ENCODE assay signal across 8 mouse cellular contexts in genomic region chr11:68967337-68968282, GRCm38 (mm10). TPM values are rescaled to one million over a fixed set of nuclear protein-coding genes. Genes with fewer than 3 reads are reported as not detected.
A peak's percentile ranks its signal among the peaks of the same experiment; 100 is the strongest.
DNase-seq lines count a peak whose midpoint lies in the region; ATAC-seq and TF ChIP-seq lines count a peak whose summit lies in the region.

Gene Slc25a35 (plus strand): TSS chr11:68968131.

- peaks cover 0 to 19% of the 10 kb centered on the region in 2 experiments; a peak in 3 of 4 replicates for H3K4me1 ChIP-seq in MEL (ENCODE audit: control insufficient read depth in 1 of 2, insufficient read depth in 2 of 2, low read length in 2 of 2)
- H3K4me1 ChIP-seq in cerebellum, adult 2 months (ENCODE audit: control insufficient read depth, insufficient read depth, low read length), result peaks cover 13% of the 10 kb centered on the region
- H3K4me1 ChIP-seq in forebrain, postnatal 0 days (ENCODE audit: insufficient read depth), result no peaks in the 10 kb centered on the region; the same call in 1 of the 2 replicates
- H3K4me1 ChIP-seq in lung, embryonic 15.5 days, result peaks cover 34% of the 10 kb centered on the region

- peak within 1 kb of the TSS; percentile 60 for H3K9ac ChIP-seq in MEL (ENCODE audit: control insufficient read depth, low read depth, low read length, poor library complexity, severe bottlenecking)
- peak within 1 kb of the TSS; percentile 64 for H3K9ac ChIP-seq in forebrain, postnatal 0 days
- H3K9ac ChIP-seq in lung, embryonic 15.5 days, result peak within 1 kb of the TSS; percentile 52

- H3K4me3 ChIP-seq in MEL (ENCODE audit: control insufficient read depth in 1 of 2, insufficient read depth in 1 of 2, low read depth in 2 of 2, low read length in 2 of 2), result peak within 1 kb of the TSS; percentile 78 to 82
- peak within 1 kb of the TSS; percentile 75 for H3K4me3 ChIP-seq in cerebellum, adult 2 months (replicated peaks; ENCODE audit: insufficient read depth, low read depth, low read length)
- H3K4me3 ChIP-seq in forebrain, postnatal 0 days (ENCODE audit: low read depth, low read length), result peak within 1 kb of the TSS; percentile 67
- H3K4me3 ChIP-seq in lung, embryonic 15.5 days, result peak within 1 kb of the TSS; percentile 61

- no peak for TF ChIP-seq RAD21 in MEL (IDR thresholded peaks at IDR 0.05; ENCODE audit: low read depth, low read length)

- H3K4me2 ChIP-seq in forebrain, postnatal 0 days (ENCODE audit: low read depth), result peak within 1 kb of the TSS; percentile 92
- peak within 1 kb of the TSS; percentile 90 for H3K4me2 ChIP-seq in lung, embryonic 15.5 days

- peak in 1 of 2 experiments; percentile 41; a peak in 2 of 4 replicates for TF ChIP-seq EP300 in MEL (IDR thresholded peaks at IDR 0.05; ENCODE audit: low read depth in 1 of 2, low read length in 2 of 2)

- H3K27ac ChIP-seq in MEL (ENCODE audit: control insufficient read depth, low read depth, low read length), result peak within 1 kb of the TSS; percentile 22
- H3K27ac ChIP-seq in cerebellum, adult 2 months (ENCODE audit: insufficient read depth, low read length), result peak within 1 kb of the TSS; percentile 79
- no peak within 1 kb of the TSS for H3K27ac ChIP-seq in forebrain, postnatal 0 days (ENCODE audit: low read depth, low read length)
- H3K27ac ChIP-seq in lung, embryonic 15.5 days, result peak within 1 kb of the TSS; percentile 58

- peak; percentile 99 for ATAC-seq in forebrain, postnatal 0 days
- ATAC-seq in lung, embryonic 15.5 days (ENCODE audit: borderline replicate concordance, extremely low read depth, low FRiP score, low TSS enrichment), result peak; percentile 96

- no peaks in the 10 kb centered on the region; the same call in 1 of the 2 replicates for H3K79me2 ChIP-seq in MEL (ENCODE audit: control insufficient read depth, insufficient read depth, low read length, poor library complexity)

- TF ChIP-seq POLR2A in MEL (IDR thresholded peaks at IDR 0.05; ENCODE audit: control insufficient read depth in 1 of 2, insufficient read depth in 1 of 2, low read depth in 1 of 2, low read length in 2 of 2, poor library complexity in 1 of 2), result peak in 1 of 2 experiments; percentile 75; a peak in 2 of 4 replicates
- peak; percentile 50; the same call in 1 of the 2 replicates for TF ChIP-seq POLR2A in cerebellum, adult 2 months (IDR thresholded peaks at IDR 0.05; ENCODE audit: borderline replicate concordance, insufficient read depth, low read length)

- no peaks in the 10 kb centered on the region; a peak in 2 of 4 replicates for H3K36me3 ChIP-seq in MEL (ENCODE audit: control insufficient read depth in 1 of 2, insufficient read depth in 2 of 2, low read length in 2 of 2)
- no peaks in the 10 kb centered on the region for H3K36me3 ChIP-seq in forebrain, postnatal 0 days (ENCODE audit: insufficient read depth)
- H3K36me3 ChIP-seq in lung, embryonic 15.5 days, result no peaks in the 10 kb centered on the region

- peak; percentile 97 for DNase-seq in MEL (ENCODE audit: low read depth, low spot score)
- peak; percentile 95 to 96 for DNase-seq in cerebellum, adult 2 months
- DNase-seq in forebrain, postnatal 0 days, result peak; percentile 92
- DNase-seq in heart, postnatal 4 days, result peak; percentile 90
- peak; percentile 85 to 89 for DNase-seq in layer of hippocampus, adult 8-10 months (ENCODE audit: low spot score in 2 of 2)
- peak; percentile 90 for DNase-seq in ovary, adult 18-20 months (ENCODE audit: low spot score)
- peak; percentile 91 for DNase-seq in thymus, postnatal 0 days (ENCODE audit: low spot score)

- no peaks in the 10 kb centered on the region for H3K27me3 ChIP-seq in MEL (ENCODE audit: control insufficient read depth in 1 of 2, insufficient read depth in 2 of 2, low read length in 2 of 2)
- no peaks in the 10 kb centered on the region for H3K27me3 ChIP-seq in cerebellum, adult 2 months (ENCODE audit: control insufficient read depth, insufficient read depth, low read length)
- no peaks in the 10 kb centered on the region for H3K27me3 ChIP-seq in forebrain, postnatal 0 days (ENCODE audit: insufficient read depth, low read length)
- no peaks in the 10 kb centered on the region for H3K27me3 ChIP-seq in lung, embryonic 15.5 days

- TF ChIP-seq CTCF in MEL (IDR thresholded peaks at IDR 0.05 in 2 of 3, conservative IDR thresholded peaks at IDR 0.05 in 1 of 3; ENCODE audit: control insufficient read depth in 1 of 3, insufficient read depth in 1 of 3, low read depth in 2 of 3, low read length in 3 of 3, poor library complexity in 1 of 3, severe bottlenecking in 1 of 3), result no peak; a peak in 1 of 6 replicates
- TF ChIP-seq CTCF in cerebellum, adult 2 months (IDR thresholded peaks at IDR 0.05; ENCODE audit: borderline replicate concordance, insufficient read depth, low read depth, low read length), result no peak
- peak; percentile 41; the same call in 1 of the 2 replicates for TF ChIP-seq CTCF in forebrain, postnatal 0 days (IDR thresholded peaks at IDR 0.05; ENCODE audit: low read depth)

- no peaks in the 10 kb centered on the region for H3K9me3 ChIP-seq in MEL (replicated peaks; ENCODE audit: insufficient read depth, low read length)
- H3K9me3 ChIP-seq in forebrain, postnatal 0 days (ENCODE audit: low read length), result no peaks in the 10 kb centered on the region
- H3K9me3 ChIP-seq in lung, embryonic 15.5 days, result no peaks in the 10 kb centered on the region

- under 1% methylated on average over 50 of the region's 50 CpGs for WGBS in cerebellum, adult 2 months
- WGBS in forebrain, postnatal 0 days, result 1% methylated on average over 50 of the region's 50 CpGs
- WGBS in lung, embryonic 15.5 days, result under 1% methylated on average over 50 of the region's 50 CpGs

TF ChIP-seq in MEL, 35 proteins besides CTCF, POLR2A, EP300 and RAD21 (continues in another document):
- TF ChIP-seq GABPA (IDR thresholded peaks at IDR 0.05; ENCODE audit: low read depth, low read length) (no peak), HCFC1 (IDR thresholded peaks at IDR 0.05; ENCODE audit: low read depth, low read length) (peak; percentile 70), MYC (IDR thresholded peaks at IDR 0.05; ENCODE audit: low read depth, low read length) (no peak), CHD1 (IDR thresholded peaks at IDR 0.05; ENCODE audit: low read depth, low read length) (0 out of 2 replicates have a peak, but pooled peaks have one; percentile 0), NELFE (IDR thresholded peaks at IDR 0.05; ENCODE audit: low read depth, low read length) (peak; percentile 70), TAL1 (IDR thresholded peaks at IDR 0.05; ENCODE audit: low read length) (no peak), MAZ (IDR thresholded peaks at IDR 0.05; ENCODE audit: low read depth, low read length) (peak; percentile 62; the same call in 1 of the 2 replicates), MEF2A (IDR thresholded peaks at IDR 0.05; ENCODE audit: extremely low read depth, insufficient replicate concordance, low read depth, low read length, poor library complexity, severe bottlenecking) (no peak), CHD2 (IDR thresholded peaks at IDR 0.05; ENCODE audit: low read length) (no peak), NRF1 (IDR thresholded peaks at IDR 0.05; ENCODE audit: insufficient read depth, low read depth, low read length, poor library complexity, severe bottlenecking) (no peak), ZKSCAN1 (IDR thresholded peaks at IDR 0.05; ENCODE audit: low read depth, low read length) (no peak), GATA1 (IDR thresholded peaks at IDR 0.05; ENCODE audit: low read depth, low read length) (no peak), UBTF (IDR thresholded peaks at IDR 0.05; ENCODE audit: borderline replicate concordance, insufficient read depth, low read depth, low read length) (no peak), SIN3A (IDR thresholded peaks at IDR 0.05; ENCODE audit: low read length) (peak; percentile 87; the same call in 1 of the 2 replicates), MYB (IDR thresholded peaks at IDR 0.05; ENCODE audit: low read depth, low read length) (no peak), ZNF384 (IDR thresholded peaks at IDR 0.05; ENCODE audit: low read depth, low read length) (peak; percentile 29), MAFK (IDR thresholded peaks at IDR 0.05; ENCODE audit: borderline replicate concordance, low read depth, low read length) (no peak), KAT2A (conservative IDR thresholded peaks at IDR 0.05; ENCODE audit: low read depth, low read length) (no peak), ELF1 (IDR thresholded peaks at IDR 0.05; ENCODE audit: low read depth, low read length) (0 out of 2 replicates have a peak, but pooled peaks have one; percentile 23), USF2 (IDR thresholded peaks at IDR 0.05; ENCODE audit: borderline replicate concordance in 1 of 2, insufficient read depth in 1 of 2, low read depth in 1 of 2, low read length in 2 of 2) (no peak), MAX (IDR thresholded peaks at IDR 0.05; ENCODE audit: low read length) (peak; percentile 70), JUND (IDR thresholded peaks at IDR 0.05; ENCODE audit: low read depth, low read length) (no peak), POLR2AphosphoS2 (IDR thresholded peaks at IDR 0.05; ENCODE audit: low read length) (no peak), USF1 (IDR thresholded peaks at IDR 0.05; ENCODE audit: low read depth, low read length) (no peak), MXI1 (IDR thresholded peaks at IDR 0.05; ENCODE audit: low read depth, low read length) (peak; percentile 87), ETS1 (IDR thresholded peaks at IDR 0.05; ENCODE audit: low read depth, low read length) (0 out of 2 replicates have a peak, but pooled peaks have one; percentile 50), POLR2AphosphoS5 (IDR thresholded peaks at IDR 0.05; ENCODE audit: borderline replicate concordance, low read depth, low read length) (no peak), TCF12 (IDR thresholded peaks at IDR 0.05; ENCODE audit: low read depth, low read length) (no peak; the same call in 1 of the 2 replicates), ZMIZ1 (IDR thresholded peaks at IDR 0.05; ENCODE audit: low read depth, low read length) (peak; percentile 64; the same call in 1 of the 2 replicates), ZC3H11A (IDR thresholded peaks at IDR 0.05; ENCODE audit: low read depth, low read length) (no peak)

RNA-seq across cellular contexts. Expression of gene Slc25a35, which starts in this region (rescaled TPM):
- total RNA-seq in MEL (2012; rRNA removed), result 3.3 and 4.9 TPM in 2 replicates
- 1 to 10 TPM in 1 of 2 experiments, not detected in 1; 3.3 TPM for polyA plus RNA-seq in MEL (2012; ENCODE audit: insufficient read depth in 1 of 2, insufficient read length in 2 of 2, low read depth in 1 of 2, low replicate concordance in 2 of 2, missing spikeins in 1 of 2)
- 11.5 and 12.1 TPM in 2 replicates for polyA plus RNA-seq in cerebellum, adult 2 months (2012; rRNA removed)
- total RNA-seq in forebrain, postnatal 0 days (2014; rRNA removed), result 1.3 and 1.4 TPM in 2 replicates
- 1.3 and 1.4 TPM in 2 replicates for polyA plus RNA-seq in forebrain, postnatal 0 days (2015; fragmentation: Nextera tagmentation; extraction: Ambion mirVana)
- total RNA-seq in heart, postnatal 4 days (2021), result 1 to 10 TPM in 1 of 2 experiments, under 1 TPM in 1; 0.91 to 1.4 TPM
- total RNA-seq in layer of hippocampus, adult 8-10 months (2022), result 1 to 10 TPM; 4.9 to 7.4 (median 5.8) TPM
- polyA plus RNA-seq in lung, embryonic 15.5 days (2015; fragmentation: Nextera tagmentation; extraction: Ambion mirVana), result 2.8 and 3.1 TPM in 2 replicates
- polyA plus RNA-seq in thymus, postnatal 0 days (2015; fragmentation: Nextera tagmentation; extraction: Ambion mirVana), result 4.0 and 4.8 TPM in 2 replicates
